Mouse (Mus musculus): Measurements from ENCODE around the gene Tmem50b. TPM values are rescaled to one million over a fixed set of nuclear protein-coding genes. Genes with fewer than 3 reads are reported as not detected.

The Tmem50b gene
- polyA plus RNA-seq, 1 experiment = 148 TPM

DNA sequence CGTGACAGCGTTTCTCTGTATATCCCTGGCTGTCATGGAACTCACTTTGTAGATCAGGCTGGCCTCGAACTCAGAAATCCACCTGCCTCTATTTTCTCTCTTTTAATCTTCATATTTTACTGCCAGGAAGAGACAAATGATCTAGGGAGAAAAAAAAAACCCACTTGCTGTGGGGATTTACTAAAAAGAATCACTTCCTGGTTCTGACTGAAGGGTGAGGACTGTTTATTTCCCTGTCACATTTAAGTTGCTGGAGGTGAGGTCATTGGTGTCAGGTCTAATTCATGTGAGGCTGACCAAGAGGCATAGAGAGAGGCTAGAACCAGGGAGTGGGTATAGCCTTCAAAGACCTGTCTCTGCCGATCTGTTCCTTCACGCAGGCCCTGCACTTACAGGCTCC lies 48.0 kb downstream of the Tmem50b start:
- Histone ChIP-seq H3K4me3 (replicated peaks; ENCODE audit: insufficient read depth, low read depth, low read length) (no peak overlapping the region), H3K4me1 (ENCODE audit: control insufficient read depth, insufficient read depth, low read length) (peaks cover 6% of the 10 kb centered on the region), H3K27me3 (ENCODE audit: control insufficient read depth, insufficient read depth, low read length) (no peaks in the 10 kb centered on the region), H3K27ac (ENCODE audit: insufficient read depth, low read length) (no peak overlapping the region)
- no peak for DNase-seq
- TF ChIP-seq POLR2A (IDR thresholded peaks at IDR 0.05; ENCODE audit: borderline replicate concordance, insufficient read depth, low read length) (no peak), CTCF (IDR thresholded peaks at IDR 0.05; ENCODE audit: borderline replicate concordance, insufficient read depth, low read depth, low read length) (no peak)
- WGBS = 78% methylated on average over 5 of the region's 5 CpGs

DNA sequence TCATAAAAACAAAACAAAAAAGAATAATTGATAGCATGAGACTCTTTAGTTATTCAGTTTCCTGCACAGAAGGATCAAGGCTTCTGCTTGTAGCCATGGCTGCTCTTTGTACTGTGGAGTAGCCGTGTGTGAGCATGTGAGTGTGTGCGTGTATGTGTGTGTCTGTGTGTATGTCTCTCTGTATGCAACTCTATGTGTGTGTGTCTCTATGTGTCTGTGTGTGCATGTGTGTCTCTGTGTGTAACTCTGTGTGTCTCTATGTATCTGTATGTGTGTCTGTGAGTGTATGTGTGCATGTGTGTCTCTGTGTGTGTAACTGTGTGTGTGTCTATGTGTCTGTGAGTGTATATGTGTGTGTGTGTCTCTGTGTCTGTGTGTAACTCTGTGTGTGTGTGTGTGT lies 48.6 kb downstream of the Tmem50b start:
- WGBS = 76% methylated on average over 2 of the region's 2 CpGs
- peak overlapping the region; percentile 33 for H3K4me3 ChIP-seq (replicated peaks; ENCODE audit: insufficient read depth, low read depth, low read length)
- TF ChIP-seq CTCF (IDR thresholded peaks at IDR 0.05; ENCODE audit: borderline replicate concordance, insufficient read depth, low read depth, low read length) = no peak
- no peak for TF ChIP-seq POLR2A (IDR thresholded peaks at IDR 0.05; ENCODE audit: borderline replicate concordance, insufficient read depth, low read length)

DNA sequence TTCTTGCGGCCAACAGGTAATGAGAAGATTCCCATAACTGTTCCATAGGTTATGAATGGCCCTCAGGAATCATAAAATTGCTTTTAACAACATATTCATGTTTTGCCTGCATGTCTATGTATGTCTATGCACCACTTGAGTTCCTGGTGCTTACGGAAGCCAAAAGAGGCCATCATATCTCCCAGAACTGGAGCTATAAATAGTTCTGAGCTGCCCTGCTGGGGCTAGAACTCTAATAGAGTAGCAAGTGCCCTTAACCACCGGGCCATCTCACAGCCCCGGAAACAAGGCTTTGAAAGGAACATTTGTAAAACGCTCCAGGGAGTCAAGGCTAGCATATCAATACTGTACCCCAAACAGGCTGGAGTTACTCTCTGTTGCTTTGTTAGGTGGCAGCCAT lies 49.0 kb downstream of the Tmem50b start:
- Histone ChIP-seq H3K4me1 (ENCODE audit: control insufficient read depth, insufficient read depth, low read length) (peaks cover 4% of the 10 kb centered on the region), H3K27ac (ENCODE audit: insufficient read depth, low read length) (no peak overlapping the region), H3K27me3 (ENCODE audit: control insufficient read depth, insufficient read depth, low read length) (no peaks in the 10 kb centered on the region), H3K4me3 (replicated peaks; ENCODE audit: insufficient read depth, low read depth, low read length) (peak overlapping the region; percentile 9)
- no peak for TF ChIP-seq CTCF (IDR thresholded peaks at IDR 0.05; ENCODE audit: borderline replicate concordance, insufficient read depth, low read depth, low read length)
- no peak for TF ChIP-seq POLR2A (IDR thresholded peaks at IDR 0.05; ENCODE audit: borderline replicate concordance, insufficient read depth, low read length)
- DNase-seq = no peak
- WGBS = 27% methylated on average over 5 of the region's 5 CpGs

More for the DNA sequence above, 48.6 kb downstream of the Tmem50b start:
- DNase-seq = no peak
- H3K27me3 ChIP-seq (ENCODE audit: control insufficient read depth, insufficient read depth, low read length) = no peaks in the 10 kb centered on the region
- no peak overlapping the region for H3K27ac ChIP-seq (ENCODE audit: insufficient read depth, low read length)
- H3K4me1 ChIP-seq (ENCODE audit: control insufficient read depth, insufficient read depth, low read length) = peaks cover 6% of the 10 kb centered on the region

DNA sequence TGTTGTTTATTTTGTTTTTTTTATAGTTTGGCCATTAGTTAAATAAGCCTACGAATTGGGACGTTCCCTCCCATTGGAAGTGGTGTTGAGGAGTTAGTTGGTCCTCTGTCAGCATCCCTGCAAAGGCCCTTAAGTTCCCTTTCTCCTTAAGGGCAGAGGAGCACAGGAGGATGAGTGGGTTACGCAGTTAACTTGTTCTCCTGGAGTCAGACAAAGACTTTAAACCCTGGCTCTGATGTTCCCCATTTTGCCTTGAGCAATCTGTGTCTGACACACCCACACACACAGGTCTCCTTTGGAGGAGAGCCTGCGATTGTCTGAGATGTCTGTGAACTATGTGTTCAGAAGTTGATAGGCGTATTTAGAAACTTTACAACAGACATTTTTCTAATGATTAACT lies 49.6 kb downstream of the Tmem50b start:
- DNase-seq = no peak
- Histone ChIP-seq H3K4me3 (replicated peaks; ENCODE audit: insufficient read depth, low read depth, low read length) (peak overlapping the region; percentile 81), H3K27me3 (ENCODE audit: control insufficient read depth, insufficient read depth, low read length) (no peaks in the 10 kb centered on the region), H3K4me1 (ENCODE audit: control insufficient read depth, insufficient read depth, low read length) (no peaks in the 10 kb centered on the region; the same call in 1 of the 2 replicates), H3K27ac (ENCODE audit: insufficient read depth, low read length) (no peak overlapping the region)
- 75% methylated on average over 5 of the region's 5 CpGs for WGBS
- TF ChIP-seq POLR2A (IDR thresholded peaks at IDR 0.05; ENCODE audit: borderline replicate concordance, insufficient read depth, low read length) = no peak
- TF ChIP-seq CTCF (IDR thresholded peaks at IDR 0.05; ENCODE audit: borderline replicate concordance, insufficient read depth, low read depth, low read length) = no peak

DNA sequence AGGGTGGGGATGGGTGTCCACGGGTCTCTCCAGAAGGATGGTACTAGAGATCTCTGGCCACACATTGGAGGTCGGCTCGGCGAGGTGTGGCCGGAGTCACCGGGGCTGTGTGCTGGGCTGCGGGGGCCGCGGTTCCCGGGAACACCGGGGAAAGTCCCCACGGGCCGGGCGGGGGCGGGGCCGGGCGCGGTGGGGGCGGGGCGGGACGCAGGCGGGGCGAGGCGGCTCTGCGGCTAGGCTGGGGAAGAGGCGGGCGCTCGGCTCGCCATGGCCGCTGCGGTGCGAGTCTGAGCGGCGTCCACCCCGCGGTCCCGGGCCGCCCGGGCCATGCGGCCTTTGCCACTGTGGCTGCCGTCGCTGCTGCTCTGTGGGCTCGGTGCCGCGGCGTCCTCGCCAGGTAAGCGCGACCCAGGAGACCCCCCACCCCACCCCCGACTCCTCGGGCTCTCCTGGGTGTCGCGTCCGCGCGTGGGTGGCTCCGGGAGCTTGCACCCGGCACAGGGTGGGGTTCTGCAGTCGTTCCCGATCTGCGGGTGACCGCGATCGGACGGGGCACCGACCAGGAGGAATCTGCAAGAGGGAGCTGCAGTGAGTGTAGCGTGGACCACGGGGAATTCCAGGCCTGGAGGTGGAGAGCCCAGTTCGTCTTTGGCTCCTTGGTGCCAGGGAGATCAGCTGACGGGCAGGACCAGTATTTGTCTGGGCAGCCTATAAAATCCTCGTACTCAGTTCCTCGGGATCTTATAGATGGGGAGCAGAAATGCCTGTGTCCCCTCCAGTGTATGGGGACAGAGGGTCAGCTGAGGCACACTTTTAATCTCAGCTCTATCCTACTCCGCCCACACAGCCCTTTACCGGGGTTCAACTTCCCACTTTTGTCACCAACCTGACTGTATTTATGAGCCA lies 50.5 kb downstream of the Tmem50b start, which contains the start of gene Ifngr2:
Gene Ifngr2 (plus strand): TSS at position 237 of the 906 bp plus-strand sequence.
- Histone ChIP-seq H3K27me3 (ENCODE audit: control insufficient read depth, insufficient read depth, low read length) (no peaks in the 10 kb centered on the region), H3K27ac (ENCODE audit: insufficient read depth, low read length) (peak within 1 kb of the TSS; percentile 38), H3K4me3 (replicated peaks; ENCODE audit: insufficient read depth, low read depth, low read length) (peak within 1 kb of the TSS; percentile 81), H3K4me1 (ENCODE audit: control insufficient read depth, insufficient read depth, low read length) (no peaks in the 10 kb centered on the region; the same call in 1 of the 2 replicates)
- 2% methylated on average over 56 of the region's 74 CpGs for WGBS
- peak; percentile 66 to 74 for DNase-seq
- no peak for TF ChIP-seq CTCF (IDR thresholded peaks at IDR 0.05; ENCODE audit: borderline replicate concordance, insufficient read depth, low read depth, low read length)
- 0 out of 2 replicates have a peak, but pooled peaks have one; percentile 45 for TF ChIP-seq POLR2A (IDR thresholded peaks at IDR 0.05; ENCODE audit: borderline replicate concordance, insufficient read depth, low read length)

DNA sequence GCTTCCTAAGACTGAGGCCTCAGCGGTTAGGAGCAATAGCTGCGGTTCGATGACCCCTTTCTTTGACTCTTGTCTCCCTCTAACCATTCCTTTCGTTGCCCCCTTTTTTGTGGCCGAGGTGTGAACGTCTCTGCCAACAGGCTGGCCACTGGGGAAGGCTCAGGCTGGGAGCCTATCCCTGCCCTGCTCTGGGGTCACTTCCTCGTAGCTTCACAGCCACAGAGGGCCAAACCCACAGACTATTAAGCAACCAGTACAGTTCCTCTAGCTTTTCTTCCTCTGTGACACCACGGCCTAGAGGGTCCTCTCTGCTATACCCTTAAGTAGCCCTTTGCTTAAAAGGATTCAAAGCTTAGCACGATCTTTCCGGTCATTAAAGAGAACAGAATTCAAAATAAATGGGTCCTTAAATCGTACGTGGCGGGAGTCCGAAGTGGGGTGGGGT lies 51.2 kb downstream of the Tmem50b start:
- Histone ChIP-seq H3K4me3 (replicated peaks; ENCODE audit: insufficient read depth, low read depth, low read length) (peak overlapping the region; percentile 60), H3K27ac (ENCODE audit: insufficient read depth, low read length) (no peak overlapping the region), H3K27me3 (ENCODE audit: control insufficient read depth, insufficient read depth, low read length) (no peaks in the 10 kb centered on the region), H3K4me1 (ENCODE audit: control insufficient read depth, insufficient read depth, low read length) (no peaks in the 10 kb centered on the region; the same call in 1 of the 2 replicates)
- 32% methylated on average over 14 of the region's 14 CpGs for WGBS
- TF ChIP-seq CTCF (IDR thresholded peaks at IDR 0.05; ENCODE audit: borderline replicate concordance, insufficient read depth, low read depth, low read length) = no peak
- no peak for TF ChIP-seq POLR2A (IDR thresholded peaks at IDR 0.05; ENCODE audit: borderline replicate concordance, insufficient read depth, low read length)
- peak in 1 of 2 experiments; percentile 29 for DNase-seq

DNA sequence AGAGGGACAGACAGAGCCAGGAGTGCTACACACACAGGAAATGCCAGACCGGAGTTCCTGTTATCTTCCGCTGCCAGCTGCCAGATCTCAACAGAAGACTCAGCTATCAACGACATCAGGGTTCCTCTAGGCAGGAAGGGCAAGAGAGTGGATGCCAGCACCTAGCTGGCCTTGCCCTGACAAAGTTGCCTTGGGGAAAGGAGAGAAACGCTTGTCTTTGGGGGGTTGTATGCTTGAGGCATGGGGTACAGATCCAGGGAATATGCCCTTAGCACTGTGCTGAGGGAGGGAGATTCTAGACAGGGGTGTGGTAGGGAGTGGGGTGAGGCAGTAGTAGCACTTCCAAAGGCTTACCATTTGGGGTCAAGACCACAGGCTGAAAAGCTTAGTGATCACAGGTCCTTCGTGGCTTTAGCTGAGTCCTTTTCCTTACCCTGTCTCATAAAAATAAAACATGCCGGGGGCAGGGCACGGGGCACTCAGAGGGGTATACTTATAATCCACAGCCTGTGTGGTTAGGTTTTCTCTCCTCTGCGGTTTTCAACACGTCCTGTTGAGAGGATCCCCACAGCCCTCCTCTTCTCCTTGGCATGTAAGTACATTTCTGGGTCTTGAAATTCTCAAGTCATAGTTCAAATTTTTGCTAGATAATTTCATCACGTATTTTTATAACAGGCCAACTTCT lies 51.9 kb downstream of the Tmem50b start:
- Histone ChIP-seq H3K27ac (ENCODE audit: insufficient read depth, low read length) (no peak overlapping the region), H3K27me3 (ENCODE audit: control insufficient read depth, insufficient read depth, low read length) (no peaks in the 10 kb centered on the region), H3K4me1 (ENCODE audit: control insufficient read depth, insufficient read depth, low read length) (no peaks in the 10 kb centered on the region; the same call in 1 of the 2 replicates), H3K4me3 (replicated peaks; ENCODE audit: insufficient read depth, low read depth, low read length) (no peak overlapping the region)
- no peak for DNase-seq
- 84% methylated on average over 10 of the region's 10 CpGs for WGBS
- TF ChIP-seq POLR2A (IDR thresholded peaks at IDR 0.05; ENCODE audit: borderline replicate concordance, insufficient read depth, low read length) = no peak
- TF ChIP-seq CTCF (IDR thresholded peaks at IDR 0.05; ENCODE audit: borderline replicate concordance, insufficient read depth, low read depth, low read length) = no peak

All from cerebellum, adult 2 months (tissue).